Mouse (Mus musculus) forebrain, embryonic 11.5 days (tissue): ENCODE measurements around the gene Sds. TPM values are rescaled to one million over a fixed set of nuclear protein-coding genes. Genes with fewer than 3 reads are reported as not detected.

Experiments used
- ATAC-seq: fragments of 200-750 bp; cut with Nextera tagmentation; replicated peaks from 2 replicates; pipeline ENCODE4 v1.8.0; 2017; ENCODE audit warnings: moderate TSS enrichment; ENCODE audit not compliant: low FRiP score
- DNase-seq: peaks from one replicate; pipeline ENCODE4 v3.0.0-alpha.2; 2017; ENCODE audit warnings: low spot score
- H3K27ac ChIP-seq: fragments of 300-500 bp; sonication (generic); 2 replicates; pipeline ENCODE4 v1.5.1; 2014; ENCODE audit warnings: low read depth, low read length
- H3K27me3 ChIP-seq: fragments of 300-500 bp; sonication (generic); 2 replicates; pipeline ENCODE4 v1.6.1; 2014; ENCODE audit warnings: mild to moderate bottlenecking, low read length, mixed read lengths; ENCODE audit not compliant: control insufficient read depth, insufficient read depth
- H3K36me3 ChIP-seq: fragments of 300-500 bp; sonication (generic); 2 replicates; pipeline ENCODE4 v1.6.1; 2014; ENCODE audit warnings: mild to moderate bottlenecking, low read length, moderate library complexity, mixed read lengths; ENCODE audit not compliant: control insufficient read depth, insufficient read depth
- H3K4me1 ChIP-seq: fragments of 300-500 bp; sonication (generic); replicated peaks from 2 replicates; pipeline ENCODE4 v1.6.1; 2014; ENCODE audit warnings: low read length, mixed read lengths; ENCODE audit not compliant: control insufficient read depth, insufficient read depth
- H3K4me2 ChIP-seq: fragments of 300-500 bp; sonication (generic); 2 replicates; pipeline ENCODE4 v1.6.1; 2014; ENCODE audit warnings: low read depth, mild to moderate bottlenecking, low read length, moderate library complexity, mixed read lengths; ENCODE audit not compliant: severe bottlenecking
- H3K4me3 ChIP-seq: fragments of 300-500 bp; sonication (generic); 2 replicates; pipeline ENCODE4 v1.5.1; 2014; ENCODE audit warnings: low read depth, low read length
- H3K9ac ChIP-seq: fragments of 300-500 bp; sonication (generic); 2 replicates; pipeline ENCODE4 v1.6.1; 2014; ENCODE audit warnings: low read length
- H3K9me3 ChIP-seq: fragments of 300-500 bp; sonication (generic); 2 replicates; pipeline ENCODE4 v1.6.1; 2016; ENCODE audit warnings: low read length, mixed read lengths; ENCODE audit not compliant: control insufficient read depth
- WGBS: fragments of 180-500 bp; shearing (Covaris S2); extraction: QIAGEN DNeasy Blood & Tissue Kit; methylation state at CpG from one replicate; pipeline ENCODE4 v1.1.7; 2014; 5-methylcytosine and 5-hydroxymethylcytosine counted together
- polyA plus RNA-seq: library from polyadenylated mRNA; unstranded; fragments of >200 nt; fragmentation: Nextera tagmentation; extraction: Ambion mirVana; gene quantifications from 2 replicates; pipeline ENCODE4 v1.2.1, GENCODE M21; 2014

Sds gene
- polyA plus RNA-seq, 1 experiment from 2014 or later = not detected

DNA sequence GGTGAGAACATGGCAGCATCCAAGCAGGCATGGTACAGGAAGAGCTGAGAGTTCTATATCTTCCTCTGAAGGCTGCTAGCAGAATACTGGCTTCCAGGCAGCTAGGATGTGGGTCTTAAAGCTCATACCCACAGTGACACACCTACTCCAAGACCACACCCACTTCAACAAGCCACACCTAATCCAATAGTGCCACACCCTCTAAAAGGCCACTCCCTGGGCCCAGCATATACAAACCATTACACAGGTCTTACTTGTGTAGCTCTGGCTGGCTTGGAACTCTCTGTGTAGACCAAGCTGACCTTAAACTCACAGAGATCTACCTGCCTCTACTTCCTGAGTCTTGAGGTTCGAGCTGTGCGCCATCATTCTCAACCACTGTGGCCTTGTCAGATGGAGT is 48.4 kb downstream of the Sds start:
- Histone ChIP-seq H3K9ac (no peak overlapping the region), H3K36me3 (no peaks in the 10 kb centered on the region), H3K27me3 (no peaks in the 10 kb centered on the region), H3K4me1 (no peaks in the 10 kb centered on the region), H3K4me2 (no peak overlapping the region), H3K27ac (no peak overlapping the region), H3K4me3 (no peak overlapping the region), H3K9me3 (no peaks in the 10 kb centered on the region)
- 96% methylated on average over 2 of the region's 2 CpGs for WGBS
- ATAC-seq (no peak), DNase-seq (no peak)

GRCm38 (mm10) chr5:120525737-120526136 is 49.4 kb downstream of the Sds start:
- Histone ChIP-seq H3K4me1 (no peaks in the 10 kb centered on the region), H3K27ac (no peak overlapping the region), H3K27me3 (no peaks in the 10 kb centered on the region), H3K4me2 (no peak overlapping the region), H3K4me3 (no peak overlapping the region), H3K9me3 (no peaks in the 10 kb centered on the region), H3K9ac (no peak overlapping the region), H3K36me3 (no peaks in the 10 kb centered on the region)
- ATAC-seq (no peak), DNase-seq (no peak)
- WGBS = 41% methylated on average over 5 of the region's 5 CpGs

GRCm38 (mm10) chr5:120526311-120526710 is 50.0 kb downstream of the Sds start:
- DNase-seq (no peak), ATAC-seq (no peak)
- WGBS = 78% methylated on average over 11 of the region's 11 CpGs
- no peaks in the 10 kb centered on the region for H3K36me3 ChIP-seq
- no peak overlapping the region for H3K4me3 ChIP-seq
- no peak overlapping the region for H3K27ac ChIP-seq
- H3K9ac ChIP-seq = no peak overlapping the region
- no peak overlapping the region for H3K4me2 ChIP-seq
- no peaks in the 10 kb centered on the region for H3K27me3 ChIP-seq
- H3K4me1 ChIP-seq = no peaks in the 10 kb centered on the region
- no peaks in the 10 kb centered on the region for H3K9me3 ChIP-seq

- no peak overlapping the region for H3K27ac ChIP-seq
- no peaks in the 10 kb centered on the region for H3K36me3 ChIP-seq
- no peaks in the 10 kb centered on the region for H3K9me3 ChIP-seq
- no peaks in the 10 kb centered on the region for H3K27me3 ChIP-seq
- H3K4me3 ChIP-seq = no peak overlapping the region
- no peak overlapping the region for H3K9ac ChIP-seq
- no peak for DNase-seq
- H3K4me1 ChIP-seq = no peaks in the 10 kb centered on the region
- 91% methylated on average over 18 of the region's 20 CpGs for WGBS
- no peak overlapping the region for H3K4me2 ChIP-seq
- ATAC-seq = no peak
These were observed 51.1 kb downstream of the Sds start for GRCm38 (mm10) chr5:120527296-120527964.

DNA sequence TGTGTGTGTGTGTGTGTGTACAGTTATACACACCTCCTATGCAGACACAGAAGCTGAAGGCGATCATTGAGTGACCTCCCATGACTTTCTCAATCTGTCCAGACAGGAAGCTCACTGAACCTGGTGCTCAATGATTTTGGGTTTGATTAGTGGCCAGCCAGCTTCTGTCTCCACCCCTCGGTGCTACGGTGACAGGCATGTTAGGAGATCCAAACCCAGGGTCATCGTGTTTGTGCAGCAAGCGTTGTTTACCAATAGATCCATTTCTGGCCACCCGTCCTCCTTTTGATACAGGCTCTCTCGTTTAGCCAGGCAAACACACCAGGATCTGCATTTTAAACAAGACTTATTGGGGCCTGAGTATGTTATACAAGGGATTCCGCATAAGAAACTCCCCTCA is 55.3 kb downstream of the Sds start:
- H3K27ac ChIP-seq = no peak overlapping the region

More for the DNA sequence above, 55.3 kb downstream of the Sds start:
- no peaks in the 10 kb centered on the region for H3K27me3 ChIP-seq
- no peak overlapping the region for H3K9ac ChIP-seq
- WGBS = 89% methylated on average over 8 of the region's 8 CpGs
- no peaks in the 10 kb centered on the region for H3K36me3 ChIP-seq
- no peak for ATAC-seq
- no peak for DNase-seq
- H3K4me3 ChIP-seq = no peak overlapping the region
- H3K4me1 ChIP-seq = peaks cover 3% of the 10 kb centered on the region; the same call in 1 of the 2 replicates
- no peaks in the 10 kb centered on the region for H3K9me3 ChIP-seq
- H3K4me2 ChIP-seq = no peak overlapping the region

Other genes with a start within 250 kb of the Sds start
- gene Lhx5, start 44.8 kb upstream of the Sds start, polyA plus RNA-seq = 22.7 and 25.2 TPM in 2 replicates
- 4.5 and 6.0 TPM in 2 replicates for gene Sdsl, start 3.7 kb upstream of the Sds start, polyA plus RNA-seq
- 29.8 and 31.2 TPM in 2 replicates for gene Plbd2, start 27.1 kb downstream of the Sds start, polyA plus RNA-seq
- 2.9 and 3.3 TPM in 2 replicates for gene Slc8b1, start 34.6 kb downstream of the Sds start, polyA plus RNA-seq
- 14.5 and 14.6 TPM in 2 replicates for gene Tpcn1, start 112.1 kb downstream of the Sds start, polyA plus RNA-seq
- gene Iqcd, start 112.5 kb downstream of the Sds start, polyA plus RNA-seq = 1.1 TPM in 2 replicates
- 10.2 and 10.6 TPM in 2 replicates for gene Rita1, start 136.1 kb downstream of the Sds start, polyA plus RNA-seq
- 45.2 and 45.7 TPM in 2 replicates for gene Ddx54, start 136.2 kb downstream of the Sds start, polyA plus RNA-seq
- gene Cfap73, start 157.7 kb downstream of the Sds start, polyA plus RNA-seq = not detected in 2 replicates
- not detected in 2 replicates for gene Rasal1, start 172.3 kb downstream of the Sds start, polyA plus RNA-seq
- 6.4 and 6.6 TPM in 2 replicates for gene Dtx1, start 235.4 kb downstream of the Sds start, polyA plus RNA-seq